Mouse (Mus musculus) heart, embryonic 15.5 days (tissue): ENCODE data around the gene Apoc3. TPM values are rescaled to one million over a fixed set of nuclear protein-coding genes. Genes with fewer than 3 reads are reported as not detected.

Source experiments
- ATAC-seq: fragments of 200-750 bp; cut with Nextera tagmentation; replicated peaks from 2 replicates; pipeline ENCODE4 v1.8.0; 2017; ENCODE audit warnings: low read depth, moderate TSS enrichment; ENCODE audit not compliant: insufficient number of reproducible peaks, insufficient read depth, low FRiP score
- H3K27ac ChIP-seq: fragments of 300-500 bp; sonication (generic); 2 replicates; pipeline ENCODE4 v1.5.1; 2015; ENCODE audit warnings: mild to moderate bottlenecking, inconsistent platforms
- H3K27me3 ChIP-seq: fragments of 300-500 bp; sonication (generic); 2 replicates; pipeline ENCODE4 v1.6.1; 2015; ENCODE audit warnings: inconsistent platforms
- H3K36me3 ChIP-seq: fragments of 300-500 bp; sonication (generic); 2 replicates; pipeline ENCODE4 v1.6.1; 2015; ENCODE audit warnings: mild to moderate bottlenecking, inconsistent platforms
- H3K4me1 ChIP-seq: fragments of 300-500 bp; sonication (generic); replicated peaks from 2 replicates; pipeline ENCODE4 v1.6.1; 2015; ENCODE audit warnings: inconsistent platforms
- H3K4me2 ChIP-seq: fragments of 300-500 bp; sonication (generic); 2 replicates; pipeline ENCODE4 v1.6.1; 2015; ENCODE audit warnings: inconsistent platforms, mild to moderate bottlenecking, moderate library complexity
- H3K4me3 ChIP-seq: fragments of 300-500 bp; sonication (generic); 2 replicates; pipeline ENCODE4 v1.5.1; 2015; ENCODE audit warnings: mild to moderate bottlenecking, inconsistent platforms
- H3K9ac ChIP-seq: fragments of 300-500 bp; sonication (generic); 2 replicates; pipeline ENCODE4 v1.6.1; 2015; ENCODE audit warnings: mild to moderate bottlenecking, inconsistent platforms
- H3K9me3 ChIP-seq: fragments of 300-500 bp; sonication (generic); replicated peaks from 2 replicates; pipeline ENCODE4 v1.6.1; 2016; ENCODE audit warnings: inconsistent platforms
- WGBS: fragments of 180-500 bp; shearing (Covaris S2); methylation state at CpG from one replicate; pipeline ENCODE4 v1.1.7; 2015; ENCODE audit warnings: mixed read lengths; 5-methylcytosine and 5-hydroxymethylcytosine counted together
- polyA plus RNA-seq: library from polyadenylated mRNA; unstranded; fragments of >200 nt; fragmentation: Nextera tagmentation; extraction: Ambion mirVana; gene quantifications from 2 replicates; pipeline ENCODE4 v1.2.1, GENCODE M21; 2015

The Apoc3 gene
- polyA plus RNA-seq, 1 experiment from 2014 or later, result not detected

DNA sequence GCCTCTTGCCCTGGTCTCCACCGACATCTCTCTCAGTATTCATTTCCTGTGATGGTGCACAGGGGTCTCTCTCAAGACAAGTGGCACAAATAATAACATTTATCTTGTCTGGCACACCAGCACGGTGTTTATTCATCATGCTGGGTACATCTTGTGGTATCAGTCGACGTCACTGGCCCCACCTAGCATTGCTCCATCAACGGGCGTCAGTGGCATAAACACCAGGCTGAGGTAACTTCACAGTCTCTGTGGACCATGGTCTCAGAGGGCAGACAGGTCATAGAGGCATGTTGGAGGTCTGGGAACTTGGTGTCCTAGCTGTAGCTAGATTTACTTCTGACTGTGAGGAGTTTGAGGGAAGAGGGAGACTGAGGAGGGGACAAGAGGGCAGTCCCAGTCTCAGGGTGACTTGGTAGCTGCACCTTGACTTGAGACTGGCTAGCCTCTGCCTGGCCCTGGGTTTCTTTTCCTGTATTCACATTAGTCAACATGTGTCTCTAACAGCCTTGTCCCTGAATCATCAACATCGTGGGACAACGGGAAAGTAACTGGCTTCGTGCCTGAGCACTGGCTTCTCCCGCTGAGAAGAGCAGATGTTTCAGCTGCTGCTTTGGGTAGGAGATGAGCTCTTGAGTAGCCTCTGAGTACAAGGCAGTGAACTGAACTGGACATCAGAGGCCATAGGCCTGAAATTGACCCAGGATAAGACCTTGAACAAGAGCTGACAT, 21.4 kb upstream of the Apoc3 start:
- Histone ChIP-seq H3K4me1 (no peaks in the 10 kb centered on the region), H3K9me3 (no peaks in the 10 kb centered on the region), H3K27me3 (no peaks in the 10 kb centered on the region), H3K27ac (0 out of 2 replicates have a peak overlapping the region, but pooled peaks have one; percentile 5), H3K4me3 (no peak overlapping the region), H3K4me2 (no peak overlapping the region), H3K9ac (no peak overlapping the region), H3K36me3 (no peaks in the 10 kb centered on the region)
- ATAC-seq, result no peak
- WGBS, result 76% methylated on average over 10 of the region's 10 CpGs

DNA sequence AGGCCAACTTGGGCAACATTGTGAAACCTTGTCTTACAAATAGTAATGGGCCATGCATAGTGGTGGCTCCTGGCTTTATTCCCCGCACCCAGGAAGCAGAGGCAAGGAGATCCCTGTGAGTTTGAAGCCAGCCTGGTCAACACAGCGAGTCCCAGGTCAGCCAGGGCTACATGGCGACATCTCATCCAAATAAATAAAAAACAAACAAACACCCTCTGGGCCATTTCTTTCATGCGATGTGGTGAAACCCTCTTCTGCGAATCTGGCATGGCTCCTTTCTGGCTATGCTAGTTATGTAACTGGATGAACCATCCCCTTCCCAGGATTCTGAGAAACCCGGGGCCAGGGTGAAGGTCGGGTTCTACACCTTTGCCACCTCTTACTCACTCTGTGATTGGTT, 20.7 kb upstream of the Apoc3 start:
- Histone ChIP-seq H3K4me2 (no peak overlapping the region), H3K4me1 (no peaks in the 10 kb centered on the region), H3K4me3 (no peak overlapping the region), H3K27ac (no peak overlapping the region), H3K9me3 (no peaks in the 10 kb centered on the region), H3K27me3 (no peaks in the 10 kb centered on the region), H3K9ac (no peak overlapping the region), H3K36me3 (no peaks in the 10 kb centered on the region)
- WGBS, result 81% methylated on average over 7 of the region's 7 CpGs
- no peak for ATAC-seq

GRCm38 (mm10) chr9:46246752-46247324, 11.4 kb upstream of the Apoc3 start:
- no peak overlapping the region for H3K27ac ChIP-seq
- no peaks in the 10 kb centered on the region for H3K9me3 ChIP-seq
- WGBS, result 21% methylated on average over 11 of the region's 11 CpGs
- peaks cover 12% of the 10 kb centered on the region for H3K4me1 ChIP-seq
- H3K4me3 ChIP-seq, result no peak overlapping the region
- ATAC-seq, result peak; percentile 68; the same call in 1 of the 2 replicates
- no peaks in the 10 kb centered on the region for H3K36me3 ChIP-seq
- H3K27me3 ChIP-seq, result no peaks in the 10 kb centered on the region
- no peak overlapping the region for H3K9ac ChIP-seq
- H3K4me2 ChIP-seq, result peak overlapping the region; percentile 37

DNA sequence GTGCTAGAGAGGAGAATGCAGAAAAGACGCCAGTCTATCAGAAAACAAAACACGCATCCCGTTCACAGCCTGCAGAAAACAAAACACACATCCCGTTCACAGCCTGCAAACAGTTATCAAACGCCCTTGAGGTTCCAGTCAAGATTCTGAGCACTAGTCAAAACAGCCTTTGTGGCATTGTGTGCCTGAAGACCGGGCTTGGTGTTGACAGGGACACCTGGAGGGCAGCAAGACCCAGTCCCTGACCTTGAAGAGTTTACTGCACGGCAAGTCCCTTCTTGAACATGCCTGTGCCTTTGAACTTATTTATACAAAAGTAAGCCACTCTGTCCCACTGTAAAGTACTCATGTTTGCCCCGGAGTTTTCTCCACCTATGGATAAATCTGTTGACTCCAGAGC, 8.1 kb upstream of the Apoc3 start:
- Histone ChIP-seq H3K36me3 (no peaks in the 10 kb centered on the region), H3K4me1 (peaks cover 12% of the 10 kb centered on the region), H3K4me3 (no peak overlapping the region), H3K9ac (peak overlapping the region; percentile 7; the same call in 1 of the 2 replicates), H3K27me3 (no peaks in the 10 kb centered on the region), H3K4me2 (no peak overlapping the region), H3K27ac (no peak overlapping the region), H3K9me3 (no peaks in the 10 kb centered on the region)
- ATAC-seq, result no peak
- WGBS, result 25% methylated on average over 8 of the region's 8 CpGs

DNA sequence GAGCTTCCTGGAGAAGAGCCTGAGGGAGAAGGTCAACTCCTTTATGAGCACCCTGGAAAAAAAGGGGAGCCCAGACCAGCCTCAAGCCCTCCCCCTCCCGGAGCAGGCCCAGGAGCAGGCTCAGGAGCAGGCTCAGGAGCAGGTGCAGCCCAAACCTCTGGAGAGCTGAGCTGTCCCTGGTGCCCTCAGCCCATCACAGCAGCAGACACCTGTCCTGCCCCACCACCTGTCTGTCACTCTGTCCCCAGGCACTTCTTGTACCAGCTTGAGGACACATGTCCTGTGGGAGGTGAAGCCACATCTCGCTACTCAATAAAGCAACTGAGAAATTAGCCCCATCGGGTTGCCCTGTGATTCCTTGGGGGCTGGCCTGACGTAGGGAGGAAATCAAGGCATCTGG, 7.7 kb upstream of the Apoc3 start:
- H3K9ac ChIP-seq, result no peak overlapping the region
- H3K27ac ChIP-seq, result no peak overlapping the region
- no peak overlapping the region for H3K4me2 ChIP-seq
- H3K4me1 ChIP-seq, result peaks cover 12% of the 10 kb centered on the region
- ATAC-seq, result no peak
- no peaks in the 10 kb centered on the region for H3K9me3 ChIP-seq
- H3K4me3 ChIP-seq, result no peak overlapping the region
- no peaks in the 10 kb centered on the region for H3K27me3 ChIP-seq
- WGBS, result 51% methylated on average over 4 of the region's 4 CpGs
- H3K36me3 ChIP-seq, result no peaks in the 10 kb centered on the region

GRCm38 (mm10) chr9:46241818-46242217, 6.4 kb upstream of the Apoc3 start:
- Histone ChIP-seq H3K9me3 (no peaks in the 10 kb centered on the region), H3K27ac (no peak overlapping the region), H3K27me3 (no peaks in the 10 kb centered on the region), H3K4me1 (peaks cover 12% of the 10 kb centered on the region), H3K36me3 (no peaks in the 10 kb centered on the region), H3K9ac (no peak overlapping the region), H3K4me3 (no peak overlapping the region), H3K4me2 (no peak overlapping the region)
- no peak for ATAC-seq
- WGBS, result 68% methylated on average over 2 of the region's 2 CpGs

- Histone ChIP-seq H3K9ac (no peak within 1 kb of the TSS), H3K4me2 (no peak within 1 kb of the TSS), H3K27ac (no peak within 1 kb of the TSS), H3K27me3 (no peaks in the 10 kb centered on the region), H3K4me1 (peaks cover 12% of the 10 kb centered on the region), H3K36me3 (no peaks in the 10 kb centered on the region), H3K9me3 (no peaks in the 10 kb centered on the region), H3K4me3 (no peak within 1 kb of the TSS)
- ATAC-seq, result no peak
- WGBS, result 69% methylated on average over 7 of the region's 7 CpGs
Measured at GRCm38 (mm10) chr9:46240526-46241153, 5.2 kb upstream of the Apoc3 start, which contains the start of gene Apoa4. TSS of gene Apoa4 (plus strand) at chr9:46240696.

GRCm38 (mm10) chr9:46238850-46239249, 3.4 kb upstream of the Apoc3 start:
- no peak overlapping the region for H3K9ac ChIP-seq
- WGBS, result 82% methylated on average over 7 of the region's 7 CpGs
- H3K27ac ChIP-seq, result no peak overlapping the region
- H3K9me3 ChIP-seq, result no peaks in the 10 kb centered on the region
- no peak for ATAC-seq
- H3K36me3 ChIP-seq, result no peaks in the 10 kb centered on the region
- peaks cover 11% of the 10 kb centered on the region for H3K4me1 ChIP-seq
- no peaks in the 10 kb centered on the region for H3K27me3 ChIP-seq
- no peak overlapping the region for H3K4me2 ChIP-seq
- H3K4me3 ChIP-seq, result no peak overlapping the region

DNA sequence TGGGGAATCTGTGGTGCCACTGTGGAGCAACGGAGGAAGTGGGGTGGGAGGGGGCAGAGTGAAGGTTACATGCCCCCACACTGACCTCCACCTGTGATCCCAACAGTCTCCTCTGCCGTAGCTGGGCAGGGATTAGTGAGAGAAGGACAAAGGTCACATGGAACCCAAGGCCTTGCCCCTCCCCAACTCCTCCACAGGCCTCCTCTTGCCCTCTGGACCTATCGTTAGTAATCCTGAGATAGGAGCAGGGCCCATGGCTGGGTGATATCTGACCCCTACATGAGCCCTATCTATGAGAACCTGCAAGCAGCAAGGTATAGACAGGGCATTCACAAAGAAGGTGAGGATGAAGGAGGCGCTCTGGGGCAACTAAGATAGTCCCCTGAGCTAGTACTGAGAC, 213 bp upstream of the Apoc3 start:
- no peak for ATAC-seq
- H3K27me3 ChIP-seq, result peaks cover 8% of the 10 kb centered on the region

GRCm38 (mm10) chr9:46235196-46235595, 240 bp downstream of the Apoc3 start:
- no peak for ATAC-seq
- no peaks in the 10 kb centered on the region for H3K36me3 ChIP-seq
- no peak overlapping the region for H3K27ac ChIP-seq
- H3K27me3 ChIP-seq, result peaks cover 8% of the 10 kb centered on the region
- 83% methylated on average over 6 of the region's 6 CpGs for WGBS
- H3K9ac ChIP-seq, result no peak overlapping the region
- no peaks in the 10 kb centered on the region for H3K9me3 ChIP-seq
- peaks cover 6% of the 10 kb centered on the region for H3K4me1 ChIP-seq
- H3K4me2 ChIP-seq, result no peak overlapping the region
- no peak overlapping the region for H3K4me3 ChIP-seq

More for the DNA sequence above, 213 bp upstream of the Apoc3 start:
- WGBS, result 59% methylated on average over 4 of the region's 4 CpGs
- no peaks in the 10 kb centered on the region for H3K9me3 ChIP-seq
- H3K36me3 ChIP-seq, result no peaks in the 10 kb centered on the region
- H3K27ac ChIP-seq, result no peak overlapping the region
- H3K4me2 ChIP-seq, result no peak overlapping the region
- peaks cover 1% of the 10 kb centered on the region for H3K4me1 ChIP-seq
- no peak overlapping the region for H3K9ac ChIP-seq
- no peak overlapping the region for H3K4me3 ChIP-seq

DNA sequence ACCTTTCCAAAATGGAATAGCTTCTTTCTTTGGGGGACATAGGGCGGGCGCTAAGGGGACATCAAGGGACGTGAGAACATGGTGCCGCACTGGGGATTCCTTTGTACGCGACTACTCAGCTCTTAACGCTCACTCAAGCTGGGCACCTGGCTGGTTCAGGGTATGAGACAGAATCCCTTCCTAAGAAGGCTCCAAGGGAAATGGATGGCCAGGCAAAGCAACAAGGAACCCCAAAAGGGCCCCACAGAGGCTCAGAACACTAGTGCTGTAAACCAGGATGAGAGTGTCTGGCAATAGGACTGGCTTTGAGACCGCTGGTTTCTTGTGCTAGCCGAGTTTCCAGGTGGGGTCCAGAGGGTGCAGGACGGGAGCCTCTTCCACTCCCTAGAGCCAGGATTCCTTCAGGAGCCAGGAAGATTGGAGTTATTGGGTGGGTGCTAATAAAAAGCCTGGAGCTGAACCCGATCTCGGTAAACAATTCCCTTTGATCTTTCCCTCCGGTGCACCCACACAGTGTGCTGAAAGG, 4.9 kb downstream of the Apoc3 start:
- H3K9me3 ChIP-seq, result no peaks in the 10 kb centered on the region
- peak overlapping the region; percentile 52 for H3K4me3 ChIP-seq
- peaks cover 21% of the 10 kb centered on the region for H3K27me3 ChIP-seq
- no peaks in the 10 kb centered on the region for H3K36me3 ChIP-seq
- H3K9ac ChIP-seq, result peak overlapping the region; percentile 51
- peak overlapping the region; percentile 89 for H3K4me2 ChIP-seq
- ATAC-seq, result no peak
- peaks cover 13% of the 10 kb centered on the region for H3K4me1 ChIP-seq
- 28% methylated on average over 13 of the region's 13 CpGs for WGBS
- H3K27ac ChIP-seq, result no peak overlapping the region
